Mouse (Mus musculus) c-Kit-positive CD71-positive TER-119-positive erythroid progenitor cells, embryonic 14.5 days (primary cell): Measurements from ENCODE around the gene Specc1.
"Not testable (repeated sequence)": the region's sequence is repeated elsewhere in the genome, so short reads cannot be mapped to it uniquely, and the experiment has no call there.

Source experiments
- DNase-seq: peaks from one replicate; pipeline ENCODE4 v3.0.0-alpha.2; 2013; ENCODE audit warnings: low spot score

The Specc1 gene

DNA sequence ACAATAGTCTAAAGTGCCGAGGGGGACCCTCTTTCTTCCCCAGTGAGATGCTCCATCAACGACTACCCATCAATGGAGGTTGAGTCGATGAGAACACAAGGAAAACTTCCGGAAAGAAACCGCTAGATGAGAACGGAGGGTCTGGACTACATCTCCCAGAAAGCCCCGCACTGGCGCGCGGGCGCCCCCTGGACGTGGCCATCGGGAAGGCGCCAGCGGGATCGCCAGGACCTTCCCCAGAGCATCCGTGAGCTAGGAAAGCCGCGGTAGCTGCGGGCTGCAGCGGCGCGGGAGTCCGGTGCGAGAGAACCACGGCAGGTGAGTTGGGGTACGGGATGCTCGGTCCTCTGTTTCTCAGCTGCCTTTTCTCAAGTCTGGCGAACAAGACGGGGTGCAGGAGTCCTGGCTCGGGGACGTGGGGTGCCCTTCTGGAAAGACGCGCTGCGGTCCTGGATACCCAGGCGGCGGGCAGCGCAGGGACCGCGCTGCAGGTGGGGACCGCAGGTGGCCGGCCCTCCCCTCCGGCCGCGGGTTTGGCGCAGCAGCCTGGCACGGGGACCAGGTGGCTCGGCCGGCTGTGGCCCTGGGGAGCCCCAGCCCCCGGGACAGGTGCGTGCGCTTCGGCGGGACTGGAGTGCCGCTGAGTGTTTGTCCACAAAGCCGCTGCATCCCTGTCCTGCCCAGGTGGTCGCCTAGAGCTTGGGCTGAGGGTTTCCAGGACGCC lies at the start of gene Specc1:
Gene Specc1, plus strand, starts transcription at position 192 of the 724 bp plus-strand sequence.
- DNase-seq: peak; percentile 89

DNA sequence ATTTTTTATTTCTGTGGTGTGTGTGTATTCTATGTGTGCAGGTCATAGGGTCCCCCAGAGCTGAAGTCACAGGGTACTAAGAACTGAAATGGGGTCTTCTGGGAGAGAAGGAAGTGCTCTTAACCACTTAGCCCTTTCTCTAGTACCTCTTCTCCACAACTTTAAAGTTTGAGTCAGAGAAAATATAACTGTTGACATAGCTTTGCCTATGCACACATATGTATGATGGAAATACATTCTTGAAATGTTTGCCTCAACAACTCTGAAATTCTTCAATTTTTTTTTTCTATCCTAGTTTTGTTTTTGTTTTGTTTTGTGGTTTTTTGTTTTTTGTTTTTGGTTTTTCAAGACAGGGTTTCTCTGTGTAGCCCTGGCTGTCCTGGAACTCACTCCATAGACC lies 48.2 kb upstream of the Specc1 start:
- no peak for DNase-seq

DNA sequence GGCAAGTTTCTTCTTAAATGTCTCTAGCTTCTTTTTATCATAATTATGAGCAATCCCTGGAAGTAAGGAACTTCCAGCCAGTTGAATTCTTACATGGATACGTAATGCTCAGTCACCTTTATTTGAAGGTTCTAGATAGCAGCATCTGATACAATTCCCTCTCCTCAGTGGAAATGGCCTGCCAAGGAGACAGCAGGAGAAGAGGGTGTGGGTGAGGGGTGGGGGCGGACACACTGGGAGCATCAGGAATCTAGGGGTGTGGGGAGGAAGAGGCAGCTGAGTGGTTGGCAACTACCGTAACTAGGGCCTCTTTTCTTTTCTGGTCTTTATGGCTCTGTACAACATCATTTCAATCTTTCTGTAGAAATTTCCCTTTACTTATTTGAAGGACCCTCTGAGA lies 36.9 kb upstream of the Specc1 start:
- no peak for DNase-seq

DNA sequence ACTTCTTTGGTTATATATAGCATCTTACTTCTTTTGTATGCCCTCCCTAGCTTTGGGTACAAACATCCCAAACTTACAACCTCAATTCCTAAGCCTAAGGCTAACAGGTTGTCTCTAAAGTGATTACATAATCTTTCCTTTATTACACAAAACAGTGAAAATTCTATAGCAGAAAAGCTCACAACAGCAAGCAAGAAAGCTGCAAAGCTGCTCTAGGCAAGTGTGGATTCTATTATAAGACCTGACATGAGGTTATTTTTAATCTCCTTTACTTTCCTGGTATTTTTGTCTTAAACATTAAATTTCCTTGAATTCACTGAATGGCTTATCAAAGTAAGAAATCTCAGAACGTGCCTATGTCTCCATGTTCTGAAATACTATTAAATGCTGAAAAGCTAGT lies 33.3 kb upstream of the Specc1 start:
- no peak for DNase-seq

DNA sequence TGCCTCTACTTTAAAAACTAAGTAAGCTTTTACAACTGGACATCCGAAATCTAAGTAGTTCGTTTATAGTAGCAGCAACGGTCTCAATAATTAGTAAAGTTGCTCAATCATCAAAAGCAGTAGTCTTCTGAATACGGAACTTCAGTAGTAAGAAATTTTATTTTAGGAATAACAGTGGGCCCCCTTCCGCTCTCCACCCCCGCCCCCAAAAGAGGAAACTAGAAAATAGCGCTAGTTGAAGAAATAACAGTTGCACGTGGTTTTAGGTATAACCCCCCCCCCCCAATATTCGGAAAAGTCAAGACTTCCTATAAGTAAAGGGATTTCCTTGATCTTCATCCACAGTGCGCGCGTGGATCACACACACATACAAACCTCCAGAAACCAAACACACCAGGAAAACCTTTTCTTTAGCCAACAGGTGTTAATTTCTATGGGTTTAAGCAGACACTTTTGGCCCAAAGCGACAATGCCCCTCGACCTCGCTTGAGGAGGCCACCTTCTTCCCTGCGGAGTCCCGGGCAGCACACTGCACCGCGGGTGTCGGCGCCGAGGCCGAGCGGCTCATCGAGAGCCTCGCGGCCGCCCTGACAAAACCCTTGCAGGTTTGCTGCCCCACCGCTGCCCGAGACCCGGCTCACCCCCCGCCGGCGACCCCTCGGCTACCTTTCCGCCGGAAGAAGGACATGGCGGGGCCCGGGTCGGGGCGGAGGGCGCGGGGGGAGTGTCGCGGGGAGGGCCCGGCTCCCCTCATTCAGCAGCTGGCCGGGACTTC lies 27.1 kb upstream of the Specc1 start:
- peak; percentile 25 for DNase-seq

DNA sequence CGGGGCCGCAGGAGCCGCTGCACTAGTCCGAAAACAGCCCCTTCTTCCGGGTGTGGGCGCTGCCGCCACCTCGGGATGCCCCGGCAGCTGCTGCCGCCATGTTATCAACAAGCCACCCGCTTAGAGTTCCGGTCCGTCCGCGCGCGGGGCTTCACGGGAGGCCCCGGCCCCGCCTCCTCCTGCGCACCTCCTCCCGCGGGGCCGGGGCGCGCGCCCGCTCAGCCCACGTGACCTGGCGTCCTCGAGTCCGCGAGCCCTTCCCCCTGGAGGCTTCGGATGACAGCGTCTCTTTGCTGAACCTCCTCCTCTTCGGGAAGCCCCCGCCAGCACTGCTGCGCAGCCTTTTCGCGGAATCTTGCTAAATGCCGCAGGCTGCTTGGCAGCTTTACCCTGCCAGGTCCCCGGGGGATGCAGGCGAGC lies 26.5 kb upstream of the Specc1 start, which contains the start of gene Akap10:
Gene Akap10, minus strand, starts transcription at position 155 of the 420 bp plus-strand sequence.
- DNase-seq: peak; percentile 93

DNA sequence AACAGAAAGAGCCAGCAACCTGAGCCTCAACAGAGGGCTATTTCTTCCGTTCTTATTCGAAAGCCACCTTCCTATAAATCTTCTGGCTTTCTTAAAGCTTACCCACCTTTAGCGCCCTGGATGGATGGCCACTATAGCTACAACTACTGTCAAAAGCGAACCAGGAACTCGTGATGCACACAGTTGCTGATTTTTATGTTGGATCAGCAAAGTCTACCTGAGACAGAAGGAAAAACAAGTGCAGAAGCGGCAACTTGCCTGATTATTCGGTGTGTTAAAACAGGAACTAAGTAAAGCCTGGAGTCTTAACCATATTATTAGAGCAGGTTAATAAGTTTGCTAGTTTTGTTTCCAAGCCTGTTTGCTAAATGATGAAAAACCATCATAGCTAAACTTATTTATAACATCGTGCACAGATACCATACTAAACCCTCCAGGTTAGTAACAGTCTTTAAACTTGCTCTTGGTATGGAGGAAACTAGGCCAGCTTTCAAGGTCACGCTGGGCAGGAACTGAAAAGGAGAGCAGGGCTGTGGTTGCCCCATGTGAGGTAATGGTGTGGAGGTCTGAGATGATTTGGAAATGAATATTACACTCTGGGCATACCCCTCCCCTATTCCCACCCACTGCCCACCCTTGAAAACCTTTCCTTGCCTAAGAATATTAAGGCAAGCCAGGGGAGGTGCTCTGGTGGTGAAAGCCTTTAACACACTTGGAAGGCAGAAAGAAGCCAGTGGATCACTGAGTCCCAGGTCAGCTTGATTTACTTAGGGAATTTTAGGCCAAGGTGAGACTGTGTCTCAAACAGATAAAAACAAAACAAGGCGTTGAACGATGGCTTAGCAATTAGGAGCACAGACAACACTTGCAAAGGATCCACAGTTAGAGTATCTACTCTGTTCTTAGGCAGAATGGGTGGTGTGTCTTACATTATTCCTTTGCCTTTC lies 25.6 kb upstream of the Specc1 start:
- DNase-seq: peak; percentile 22

DNA sequence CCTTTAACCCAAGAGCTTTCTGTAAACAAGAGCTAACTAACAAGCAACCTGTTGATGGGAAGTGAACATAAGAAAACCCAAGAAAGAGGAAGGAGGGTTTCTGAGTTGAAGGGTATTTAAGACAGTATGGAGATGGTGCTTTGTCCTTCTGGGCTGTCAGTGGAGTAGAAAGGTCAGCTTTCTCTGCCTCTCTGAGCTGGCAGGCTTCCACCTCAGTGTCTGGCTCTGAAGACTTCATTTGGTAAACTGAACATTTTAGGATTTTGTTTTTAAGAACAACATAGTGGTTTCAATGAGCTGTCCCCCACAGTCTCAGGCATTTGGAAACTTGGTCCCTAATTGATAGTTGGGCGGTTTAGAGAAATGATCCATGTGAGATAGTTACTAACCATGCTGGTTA lies 18.8 kb upstream of the Specc1 start:
- no peak for DNase-seq

DNA sequence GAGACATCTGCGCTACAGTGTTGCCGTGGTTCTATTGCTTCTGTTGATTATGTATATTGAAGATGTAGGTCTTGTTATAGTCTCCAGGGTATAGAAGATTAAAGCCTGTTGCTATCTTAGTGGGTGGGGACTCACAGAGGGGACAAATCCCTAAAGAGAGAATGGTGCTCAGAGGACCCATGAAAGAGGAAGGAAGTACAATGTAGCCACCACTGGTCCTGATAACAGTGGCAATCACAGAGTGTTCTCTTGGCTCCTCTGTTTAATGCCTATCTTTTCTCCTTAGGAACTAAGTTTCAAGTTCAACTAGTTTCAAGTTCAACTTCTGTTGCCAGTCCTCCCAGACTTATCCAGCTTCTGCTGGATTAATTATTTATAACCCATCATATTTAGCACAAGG lies 13.7 kb upstream of the Specc1 start:
- no peak for DNase-seq

DNA sequence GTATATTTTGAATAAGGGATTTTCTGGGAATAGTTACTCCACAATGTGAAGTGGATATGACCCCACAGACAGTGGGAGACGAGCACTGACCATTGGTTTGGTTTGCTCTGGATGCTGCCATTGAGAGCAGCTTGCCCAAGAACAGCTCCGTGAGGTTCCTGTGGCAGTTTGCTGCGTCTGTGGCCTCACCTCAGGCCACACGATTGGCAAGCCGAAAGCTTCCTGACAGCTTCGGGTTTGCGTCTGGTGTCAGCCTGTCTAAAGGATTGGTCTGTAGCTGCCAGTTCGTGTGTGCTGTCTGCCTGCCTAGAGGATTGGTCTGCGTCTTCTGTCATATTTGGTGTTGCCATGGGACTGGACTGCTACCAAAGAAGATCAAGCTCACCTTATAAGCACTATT lies 12.1 kb upstream of the Specc1 start:
- DNase-seq: no peak

DNA sequence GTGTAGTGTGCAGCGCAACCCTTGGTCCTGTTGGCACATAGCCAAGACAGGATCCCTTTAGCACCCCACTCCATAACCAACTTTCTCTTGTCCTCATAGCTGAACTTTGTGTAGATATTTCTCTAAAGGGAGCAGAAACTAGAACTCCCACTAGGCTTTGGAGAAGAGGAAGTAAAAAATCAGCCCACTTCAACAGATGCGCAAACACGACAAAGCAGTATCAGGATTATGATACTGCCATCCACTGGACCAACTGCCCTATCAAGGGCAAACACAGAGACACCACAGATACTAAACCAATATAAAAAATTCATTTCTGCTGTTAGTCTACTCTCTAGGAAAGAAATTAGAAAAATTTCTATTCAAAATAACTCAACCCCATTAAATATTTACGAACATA lies 10.0 kb upstream of the Specc1 start:
- DNase-seq: no peak

DNA sequence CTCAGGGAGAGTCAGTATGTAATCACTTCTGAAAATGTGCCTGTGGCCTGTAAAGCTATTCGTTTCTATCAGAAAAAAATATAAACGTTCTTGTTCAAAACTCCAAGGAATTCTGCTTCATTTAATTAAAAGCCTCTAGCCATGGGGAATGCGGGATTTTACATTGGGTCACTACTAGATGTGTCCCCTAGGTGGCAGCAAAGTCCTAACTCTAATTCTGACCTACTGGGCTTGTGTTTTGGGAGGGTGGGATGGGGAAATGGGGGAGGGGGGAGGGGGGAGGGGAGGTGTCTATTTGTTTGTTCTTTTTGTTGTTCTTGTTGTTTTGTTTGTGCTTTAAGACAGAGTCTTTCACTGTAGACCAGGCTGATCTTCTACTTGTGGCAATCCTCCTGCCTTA lies 7.2 kb upstream of the Specc1 start:
- DNase-seq: no peak

DNA sequence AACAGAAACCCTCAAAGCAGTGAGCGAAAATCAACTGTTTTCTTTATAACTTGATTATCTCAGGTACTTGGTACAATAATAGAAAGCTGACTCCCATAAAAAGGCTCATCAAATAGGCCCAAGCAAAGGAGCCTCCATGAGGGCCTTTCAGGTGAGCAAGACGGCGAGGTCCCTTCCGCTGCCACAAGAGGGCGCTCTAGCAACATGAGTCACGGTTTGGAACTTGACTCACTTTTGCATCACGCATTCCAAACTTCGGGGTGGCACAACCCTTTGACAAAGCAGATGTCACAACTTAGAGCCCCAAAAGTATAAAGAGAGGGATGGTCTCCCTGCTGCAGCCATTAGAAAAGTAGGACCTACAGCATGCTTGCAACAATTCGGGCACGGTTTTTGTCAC lies 5.9 kb upstream of the Specc1 start:
- peak; percentile 82 for DNase-seq

DNA sequence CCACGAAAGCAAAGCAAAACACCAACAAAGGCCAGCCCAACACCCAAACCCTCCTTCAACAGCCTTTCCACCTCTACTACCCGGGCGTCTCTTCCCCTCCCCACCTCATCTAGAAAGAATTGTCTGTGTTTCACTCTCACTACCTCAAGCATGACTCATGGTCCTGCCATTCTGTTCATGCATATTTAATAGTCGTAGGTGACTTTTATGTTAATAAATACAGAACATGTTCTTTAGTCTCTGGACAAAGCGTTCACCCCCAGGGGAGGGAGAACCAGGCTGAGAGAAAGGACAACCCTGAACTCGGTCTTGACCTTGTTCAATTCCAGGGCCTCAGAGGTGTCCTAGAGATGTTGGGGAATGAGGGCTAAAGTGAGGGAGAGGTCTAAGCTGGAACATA lies 1.4 kb upstream of the Specc1 start:
- DNase-seq: no peak

DNA sequence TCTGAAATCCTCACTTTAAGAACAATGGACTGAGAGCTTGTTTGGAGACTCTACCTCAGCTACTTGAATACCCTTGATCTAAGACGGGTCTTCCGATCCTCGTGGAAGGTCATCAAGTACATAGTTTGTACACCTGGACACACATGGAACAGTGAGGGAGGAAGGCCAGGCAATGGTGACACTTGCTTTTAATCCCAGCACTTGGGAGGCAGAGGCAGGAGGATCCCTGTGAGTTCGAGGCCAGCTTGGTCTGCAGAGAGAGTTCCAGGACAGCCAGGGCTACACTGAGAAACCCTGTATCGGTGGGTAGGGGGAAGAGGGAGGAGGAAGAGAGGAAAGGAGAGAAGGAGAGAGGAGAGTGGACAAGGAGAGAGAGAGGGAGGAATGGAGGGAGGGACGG lies 612 bp upstream of the Specc1 start:
- no peak for DNase-seq

DNA sequence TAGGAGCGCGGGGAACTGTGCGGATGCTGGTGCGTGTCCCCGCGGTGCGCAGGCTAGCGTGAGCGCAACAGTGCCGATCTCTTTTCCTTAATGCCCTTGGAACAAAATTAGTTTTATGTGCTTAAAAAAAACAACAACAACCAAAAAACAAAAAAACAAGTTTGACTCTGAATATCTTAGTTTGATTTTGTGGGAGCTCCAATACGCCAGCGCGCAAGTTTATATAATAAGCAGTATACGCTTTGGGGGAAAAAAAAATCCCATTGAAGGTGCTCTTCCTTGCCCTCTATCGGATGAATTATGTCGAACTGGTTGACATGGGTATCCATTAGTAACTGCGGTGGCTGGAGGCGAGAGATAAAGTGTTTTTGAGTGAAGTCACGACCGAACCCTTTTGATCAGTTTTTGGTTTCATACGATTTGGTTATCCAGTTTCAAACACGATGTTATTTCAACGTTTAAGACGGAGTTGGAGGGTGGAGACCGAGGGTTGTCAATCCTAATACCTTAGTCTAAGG lies 792 bp downstream of the Specc1 start:
- peak; percentile 95 for DNase-seq

DNA sequence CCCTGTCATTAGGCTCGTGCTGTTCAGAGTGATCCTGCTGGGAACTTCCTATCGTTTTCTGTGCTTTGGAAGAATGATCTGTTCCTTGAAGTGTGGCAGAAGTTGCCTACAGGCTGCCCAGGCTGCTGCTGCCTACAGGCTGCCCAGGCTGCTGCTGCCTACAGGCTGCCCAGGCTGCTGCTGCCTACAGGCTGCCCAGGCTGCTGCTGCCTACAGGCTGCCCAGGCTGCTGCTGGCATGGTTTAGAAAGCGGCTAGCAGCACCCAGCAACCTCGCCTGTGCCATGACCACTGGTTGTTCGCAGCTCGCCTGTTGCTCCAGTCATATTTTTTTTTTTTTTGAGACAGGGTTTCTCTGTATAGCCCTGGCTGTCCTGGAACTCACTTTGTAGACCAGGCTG lies 2.1 kb downstream of the Specc1 start:
- DNase-seq: not testable (repeated sequence)

DNA sequence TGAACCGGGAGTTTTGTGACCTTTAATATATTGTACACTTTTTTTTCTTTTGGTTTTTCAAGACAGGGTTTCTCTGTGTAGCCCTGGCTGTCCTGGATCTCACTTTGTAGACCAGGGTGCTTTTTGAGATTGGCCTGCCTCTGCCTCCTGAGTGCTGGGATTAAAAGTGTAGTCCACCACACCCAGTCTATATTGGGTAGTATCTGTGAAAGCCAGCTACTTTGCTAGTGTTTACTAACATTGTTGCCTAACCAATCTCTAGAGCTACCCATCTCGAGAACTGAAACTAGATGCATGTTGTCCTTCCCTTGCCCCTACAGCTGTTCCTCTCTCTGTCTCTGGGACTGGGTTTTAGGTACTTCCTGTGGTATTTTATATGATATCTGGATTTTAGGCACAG lies 3.5 kb downstream of the Specc1 start:
- peak; percentile 57 for DNase-seq

DNA sequence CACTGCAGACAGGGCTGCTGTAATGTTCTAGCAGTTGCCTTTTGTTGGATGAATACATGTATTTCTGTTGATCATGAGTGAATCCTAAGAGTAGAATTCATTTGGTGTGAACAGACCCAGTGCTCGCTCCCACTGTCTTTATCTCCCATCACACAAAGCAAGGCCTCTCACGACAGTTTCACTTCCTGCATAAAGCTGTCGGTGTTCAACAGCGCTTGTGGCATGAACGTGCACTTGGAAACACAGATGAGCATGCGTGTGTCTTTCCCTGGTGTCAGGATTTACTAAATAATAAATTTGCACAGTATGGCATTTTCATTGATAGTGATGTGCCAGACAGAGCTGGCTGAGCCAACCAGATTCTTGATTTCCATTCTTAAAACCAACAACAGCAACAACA lies 6.1 kb downstream of the Specc1 start:
- DNase-seq: no peak

DNA sequence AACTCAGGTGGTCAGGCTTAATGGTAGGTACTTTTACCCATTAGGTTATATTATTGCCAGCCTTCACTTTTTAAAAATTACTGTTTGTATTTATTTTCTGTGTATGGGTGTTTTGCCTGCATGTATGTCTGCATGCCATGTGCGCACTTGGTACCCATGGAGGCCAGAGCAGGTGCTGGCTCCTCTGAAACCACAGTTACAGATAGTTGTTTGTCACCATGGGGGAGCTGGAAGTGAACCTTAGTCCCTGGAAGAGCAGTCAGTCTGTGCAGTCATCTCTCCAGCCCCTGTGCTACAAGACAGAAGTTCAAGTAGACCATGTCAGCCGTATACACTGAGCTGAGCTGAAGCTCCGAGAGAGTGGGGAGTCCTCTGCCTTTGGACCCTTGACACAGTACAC lies 6.6 kb downstream of the Specc1 start:
- no peak for DNase-seq

DNA sequence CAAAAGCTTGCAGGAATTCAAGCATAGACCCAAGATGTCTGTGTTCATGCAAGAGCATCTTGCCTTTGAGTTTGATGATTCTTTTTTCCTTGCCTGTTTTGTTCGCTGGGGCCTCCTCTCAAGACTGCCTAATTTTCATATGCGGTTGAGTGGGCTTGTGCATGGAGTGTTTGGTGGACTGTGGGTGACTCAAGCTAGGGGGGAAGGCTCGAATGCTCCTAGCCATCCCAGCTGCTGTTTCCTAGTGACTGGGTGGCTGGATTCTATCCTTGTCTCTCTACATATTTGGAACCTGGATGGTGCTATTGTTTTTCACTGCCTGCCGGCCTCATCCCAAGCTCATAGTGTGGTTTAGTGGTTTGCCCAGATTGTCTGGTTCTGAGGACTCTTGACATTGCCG lies 8.0 kb downstream of the Specc1 start:
- no peak for DNase-seq

DNA sequence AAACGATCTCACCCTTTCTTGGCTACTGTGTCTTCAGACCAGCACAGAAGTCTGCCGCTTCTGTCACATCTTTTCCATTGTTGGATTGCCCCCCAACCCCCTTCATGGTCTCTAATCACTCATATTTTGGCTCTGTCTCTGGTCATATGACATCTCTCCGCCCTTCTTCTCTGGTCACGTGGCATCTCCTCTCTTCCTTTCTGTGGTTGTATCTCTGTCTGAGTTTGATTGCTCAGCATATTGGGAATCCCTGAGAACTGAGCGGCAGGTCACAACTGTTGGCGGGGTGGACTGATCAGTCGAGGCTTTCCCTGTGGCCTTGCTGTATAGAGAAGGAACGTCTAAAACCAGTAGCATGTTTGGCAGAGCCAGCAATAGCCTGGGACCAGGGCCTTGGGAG lies 10.5 kb downstream of the Specc1 start:
- no peak for DNase-seq
